Comparison of ENCODE assay signal across 15 mouse cellular contexts in the genomic region with DNA sequence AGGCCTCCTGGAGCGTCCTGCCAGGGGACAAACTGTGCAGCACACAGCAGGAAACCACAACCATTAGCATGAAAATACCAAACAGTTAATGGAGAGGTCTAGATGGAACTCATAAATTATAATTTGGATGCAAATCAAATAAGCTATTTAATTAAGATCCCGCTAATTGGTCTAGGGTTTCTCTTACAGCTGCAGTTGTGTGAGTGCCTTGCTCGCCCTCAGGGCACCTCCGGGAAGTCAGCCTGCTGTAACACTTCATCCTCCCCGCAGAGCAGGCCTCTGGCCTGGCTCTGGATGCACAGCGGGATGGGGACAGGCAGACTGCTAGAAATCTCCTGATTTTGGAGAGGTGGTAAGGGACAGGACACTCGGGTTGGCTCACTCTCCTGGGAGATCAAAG. TPM values are rescaled to one million over a fixed set of nuclear protein-coding genes. Genes with fewer than 3 reads are reported as not detected.
A peak's percentile ranks its signal among the peaks of the same experiment; 100 is the strongest.
DNase-seq lines count a peak whose midpoint lies in the region; ATAC-seq and TF ChIP-seq lines count a peak whose summit lies in the region.
"Had no signal": no experiment of that assay in that cellular context is flagged by ENCODE, and none has a peak within 500 bp of the region (broad histone marks: within the 10 kb centered on the region; RNA-seq: fewer than 3 reads in every experiment).

No protein-coding gene starts in this region.

- peak; percentile 14 for DNase-seq in adrenal gland, adult 2 months
- no peak for DNase-seq in adrenal gland, postnatal 36 days
- DNase-seq in kidney, postnatal 0 days (ENCODE audit: low spot score), result no peak
- no peak for DNase-seq in kidney, adult 18-20 months
- peak; percentile 65 for DNase-seq in brain, embryonic 14.5 days (ENCODE audit: low read depth)
- no peak for DNase-seq in T-cell, adult 2 months (ENCODE audit: low spot score)
- DNase-seq in frontal cortex, postnatal 36 days (ENCODE audit: low spot score in 2 of 2), result no peak
- DNase-seq: cerebellum, adult 9-10 months; heart, postnatal 4 days; kidney, adult 11 months; thymus, postnatal 14 days had no signal

- 0 out of 2 replicates have a peak, but pooled peaks cover 7% of the 10 kb centered on the region for H3K4me1 ChIP-seq in kidney, postnatal 0 days (replicated peaks; ENCODE audit: insufficient read depth, low read length)

- H3K27me3 ChIP-seq in kidney, postnatal 0 days (ENCODE audit: insufficient read depth, low read length), result no peaks in the 10 kb centered on the region
- H3K27me3 ChIP-seq in myocyte (ENCODE audit: control insufficient read depth, insufficient read depth, insufficient read length), result no peaks in the 10 kb centered on the region
- H3K27me3 ChIP-seq: heart, embryonic 12.5 days; limb, embryonic 13.5 days; midbrain, embryonic 13.5 days had no signal

- no peak overlapping the region for H3ac ChIP-seq in myocyte (ENCODE audit: control insufficient read depth, insufficient read length)

- TF ChIP-seq CTCF in kidney, postnatal 0 days (IDR thresholded peaks at IDR 0.05; ENCODE audit: low read depth), result no peak
- TF ChIP-seq CTCF in brain, embryonic 14.5 days (IDR thresholded peaks at IDR 0.05; ENCODE audit: borderline replicate concordance, extremely low read depth, insufficient read depth, insufficient read length), result no peak

- no peak overlapping the region for H3K4me3 ChIP-seq in kidney, postnatal 0 days (replicated peaks; ENCODE audit: low read depth, low read length)
- H3K4me3 ChIP-seq in myocyte, result no peak overlapping the region
- H3K4me3 ChIP-seq: heart, embryonic 12.5 days; limb, embryonic 13.5 days; midbrain, embryonic 13.5 days had no signal

- H3K4me2 ChIP-seq in kidney, postnatal 0 days (ENCODE audit: low read length), result no peak overlapping the region
- H3K4me2 ChIP-seq in myocyte (ENCODE audit: low read depth), result peak overlapping the region; percentile 72
- H3K4me2 ChIP-seq: heart, embryonic 12.5 days; limb, embryonic 13.5 days; midbrain, embryonic 13.5 days had no signal

- WGBS in kidney, postnatal 0 days, result 40% methylated on average over 7 of the region's 7 CpGs

- H3K9me3 ChIP-seq in kidney, postnatal 0 days (replicated peaks; ENCODE audit: low read length), result no peaks in the 10 kb centered on the region
- H3K9me3 ChIP-seq: heart, embryonic 12.5 days; limb, embryonic 13.5 days; midbrain, embryonic 13.5 days had no signal

- no peaks in the 10 kb centered on the region for H3K36me3 ChIP-seq in kidney, postnatal 0 days (ENCODE audit: insufficient read depth, low read length)
- H3K36me3 ChIP-seq in myocyte (ENCODE audit: control insufficient read depth, insufficient read depth), result no peaks in the 10 kb centered on the region
- H3K36me3 ChIP-seq: heart, embryonic 12.5 days; limb, embryonic 13.5 days; midbrain, embryonic 13.5 days had no signal

- ATAC-seq in kidney, postnatal 0 days (replicated peaks; ENCODE audit: low FRiP score, low read depth), result no peak
- ATAC-seq: midbrain, embryonic 13.5 days had no signal

- 0 out of 2 replicates have a peak overlapping the region, but pooled peaks have one; percentile 37 for H3K27ac ChIP-seq in kidney, postnatal 0 days
- H3K27ac ChIP-seq: limb, embryonic 13.5 days; midbrain, embryonic 13.5 days had no signal

- H3K79me2 ChIP-seq in myocyte (ENCODE audit: control insufficient read depth, insufficient read depth), result no peaks in the 10 kb centered on the region

- no peak overlapping the region for H3K9ac ChIP-seq in kidney, postnatal 0 days (ENCODE audit: low read depth, low read length)
- H3K9ac ChIP-seq: heart, embryonic 12.5 days; limb, embryonic 13.5 days; midbrain, embryonic 13.5 days had no signal

- no peak for TF ChIP-seq POLR2A in brain, embryonic 14.5 days (IDR thresholded peaks at IDR 0.05; ENCODE audit: borderline replicate concordance, extremely low read depth, insufficient read depth, insufficient read length, poor library complexity, severe bottlenecking)
- TF ChIP-seq POLR2A in myocyte (IDR thresholded peaks at IDR 0.05; ENCODE audit: insufficient read length, low read depth), result no peak

TF ChIP-seq in myocyte, 11 proteins besides CTCF, POLR2A, EP300 and RAD21:
- TF ChIP-seq MYOG (IDR thresholded peaks at IDR 0.05; ENCODE audit: control insufficient read depth in 1 of 3, insufficient read depth in 1 of 3, insufficient read length in 2 of 3, low read depth in 2 of 3) (no peak), POLR2AphosphoS2 (IDR thresholded peaks at IDR 0.05; ENCODE audit: insufficient read length, low read depth) (no peak), MAX (IDR thresholded peaks at IDR 0.05; ENCODE audit: low read depth) (no peak), TCF12 (IDR thresholded peaks at IDR 0.05; ENCODE audit: insufficient read depth, poor library complexity, severe bottlenecking) (no peak), CEBPB (IDR thresholded peaks at IDR 0.05; ENCODE audit: insufficient read depth, poor library complexity, severe bottlenecking) (no peak), SRF (IDR thresholded peaks at IDR 0.05; ENCODE audit: control insufficient read depth, insufficient read length, low read depth) (no peak)

RNA-seq across cellular contexts. Expression of gene Aprt, which starts 9.5 kb away (rescaled TPM):
- 100 to 1,000 TPM in 1 of 2 experiments, 10 to 100 TPM in 1; 56.2 to 106 TPM for total RNA-seq in adrenal gland, adult 2 months (2021)
- 161 and 176 TPM in 2 replicates for polyA plus RNA-seq in adrenal gland, adult 2 months (2012; rRNA removed)
- 10 to 100 TPM; 72.4 to 87.2 TPM for total RNA-seq in adrenal gland, postnatal 36 days (2021)
- 354 and 392 TPM in 2 replicates for polyA plus RNA-seq in kidney, postnatal 0 days (2015; fragmentation: Nextera tagmentation; extraction: Ambion mirVana)
- polyA plus RNA-seq in brain, embryonic 14.5 days (2012; rRNA removed), result 103 and 126 TPM in 2 replicates
- 261 TPM for polyA plus RNA-seq in myocyte (2012; fragmentation: generic; extraction: Trizol)

RNA-seq across cellular contexts. Expression of gene Cdt1, which starts 18.4 kb away (rescaled TPM):
- 1 to 10 TPM; 5.0 to 7.0 TPM for total RNA-seq in adrenal gland, adult 2 months (2021)
- polyA plus RNA-seq in adrenal gland, adult 2 months (2012; rRNA removed), result 19.9 and 22.4 TPM in 2 replicates
- 1 to 10 TPM; 8.7 to 9.1 TPM for total RNA-seq in adrenal gland, postnatal 36 days (2021)
- polyA plus RNA-seq in kidney, postnatal 0 days (2015; fragmentation: Nextera tagmentation; extraction: Ambion mirVana), result 21.2 and 24.7 TPM in 2 replicates
- polyA plus RNA-seq in brain, embryonic 14.5 days (2012; rRNA removed), result 21.3 and 31.8 TPM in 2 replicates
- 19.7 TPM for polyA plus RNA-seq in myocyte (2012; fragmentation: generic; extraction: Trizol)

RNA-seq across cellular contexts. Expression of gene Galns, which starts 25.1 kb away (rescaled TPM):
- 1 to 10 TPM; 6.0 to 7.8 TPM for total RNA-seq in adrenal gland, adult 2 months (2021)
- polyA plus RNA-seq in adrenal gland, adult 2 months (2012; rRNA removed), result 6.8 and 8.0 TPM in 2 replicates
- 1 to 10 TPM; 6.0 to 6.8 TPM for total RNA-seq in adrenal gland, postnatal 36 days (2021)
- polyA plus RNA-seq in kidney, postnatal 0 days (2015; fragmentation: Nextera tagmentation; extraction: Ambion mirVana), result 19.4 and 23.3 TPM in 2 replicates
- polyA plus RNA-seq in brain, embryonic 14.5 days (2012; rRNA removed), result 5.9 and 8.2 TPM in 2 replicates
- polyA plus RNA-seq in myocyte (2012; fragmentation: generic; extraction: Trizol), result 17.6 TPM

RNA-seq across cellular contexts. Expression of gene Trappc2l, which starts 25.3 kb away (rescaled TPM):
- 10 to 100 TPM; 53.8 to 55.5 TPM for total RNA-seq in adrenal gland, adult 2 months (2021)
- polyA plus RNA-seq in adrenal gland, adult 2 months (2012; rRNA removed), result 159 and 161 TPM in 2 replicates
- total RNA-seq in adrenal gland, postnatal 36 days (2021), result 10 to 100 TPM; 49.9 to 64.4 TPM
- polyA plus RNA-seq in kidney, postnatal 0 days (2015; fragmentation: Nextera tagmentation; extraction: Ambion mirVana), result 64.5 and 73.3 TPM in 2 replicates
- 132 and 142 TPM in 2 replicates for polyA plus RNA-seq in brain, embryonic 14.5 days (2012; rRNA removed)
- 95.7 TPM for polyA plus RNA-seq in myocyte (2012; fragmentation: generic; extraction: Trizol)

RNA-seq across cellular contexts. Expression of gene Piezo1, which starts 35.0 kb away (rescaled TPM):
- total RNA-seq in adrenal gland, adult 2 months (2021), result 10 to 100 TPM; 15.1 to 26.4 TPM
- 47.5 and 64.7 TPM in 2 replicates for polyA plus RNA-seq in adrenal gland, adult 2 months (2012; rRNA removed)
- 10 to 100 TPM; 19.5 to 24.7 TPM for total RNA-seq in adrenal gland, postnatal 36 days (2021)
- polyA plus RNA-seq in kidney, postnatal 0 days (2015; fragmentation: Nextera tagmentation; extraction: Ambion mirVana), result 12.5 and 14.9 TPM in 2 replicates
- polyA plus RNA-seq in brain, embryonic 14.5 days (2012; rRNA removed), result 12.8 and 13.4 TPM in 2 replicates
- 156 TPM for polyA plus RNA-seq in myocyte (2012; fragmentation: generic; extraction: Trizol)

Comparison
In these comparisons a context has a peak if more than half of its experiments do, and no peak if none do; other contexts are left out.
1. DNase-seq: peak in adrenal gland, adult 2 months (single experiment) and brain, embryonic 14.5 days (single experiment); none in adrenal gland, postnatal 36 days (0 of 2), kidney, postnatal 0 days (single experiment), kidney, adult 18-20 months (single experiment), T-cell, adult 2 months (single experiment) and frontal cortex, postnatal 36 days (0 of 2).